Mouse (Mus musculus): ENCODE data around the gene Tubb5. TPM values are rescaled to one million over a fixed set of nuclear protein-coding genes. Genes with fewer than 3 reads are reported as not detected.

Gene Tubb5
- total RNA-seq (2017) = 182 and 191 TPM in 2 replicates

GRCm38 (mm10) chr17:35838122-35838544, at the start of gene Tubb5:
TSS of gene Tubb5 (minus strand) at chr17:35838306.
- ATAC-seq (ENCODE audit: extremely low read depth, insufficient number of reproducible peaks, low FRiP score, poor library complexity, severe bottlenecking) = peak; percentile 42

- ATAC-seq (ENCODE audit: extremely low read depth, insufficient number of reproducible peaks, low FRiP score, poor library complexity, severe bottlenecking) = no peak
Observed at GRCm38 (mm10) chr17:35887725-35888124, 49.6 kb upstream of the Tubb5 start.

GRCm38 (mm10) chr17:35883777-35884176, 45.7 kb upstream of the Tubb5 start:
- ATAC-seq (ENCODE audit: extremely low read depth, insufficient number of reproducible peaks, low FRiP score, poor library complexity, severe bottlenecking) = no peak

DNA sequence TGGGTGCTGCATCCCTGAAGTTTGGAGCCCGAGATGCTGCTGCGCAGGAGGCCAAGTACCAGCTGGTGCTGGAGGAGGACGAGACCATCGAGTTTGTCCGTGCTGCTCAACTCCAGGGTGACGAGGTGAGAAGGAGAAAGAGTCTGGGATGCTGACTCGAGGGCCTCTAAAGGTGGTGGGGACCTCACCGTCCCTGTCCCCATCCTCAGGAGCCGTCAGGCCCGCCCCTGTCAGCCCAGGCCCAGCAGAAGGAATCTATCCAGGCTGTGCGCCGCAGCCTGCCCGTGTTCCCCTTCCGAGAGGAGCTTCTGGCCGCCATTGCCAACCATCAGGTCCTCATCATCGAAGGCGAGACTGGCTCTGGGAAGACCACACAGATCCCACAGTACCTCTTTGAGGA, 44.8 kb upstream of the Tubb5 start:
- no peak for ATAC-seq (ENCODE audit: extremely low read depth, insufficient number of reproducible peaks, low FRiP score, poor library complexity, severe bottlenecking)

DNA sequence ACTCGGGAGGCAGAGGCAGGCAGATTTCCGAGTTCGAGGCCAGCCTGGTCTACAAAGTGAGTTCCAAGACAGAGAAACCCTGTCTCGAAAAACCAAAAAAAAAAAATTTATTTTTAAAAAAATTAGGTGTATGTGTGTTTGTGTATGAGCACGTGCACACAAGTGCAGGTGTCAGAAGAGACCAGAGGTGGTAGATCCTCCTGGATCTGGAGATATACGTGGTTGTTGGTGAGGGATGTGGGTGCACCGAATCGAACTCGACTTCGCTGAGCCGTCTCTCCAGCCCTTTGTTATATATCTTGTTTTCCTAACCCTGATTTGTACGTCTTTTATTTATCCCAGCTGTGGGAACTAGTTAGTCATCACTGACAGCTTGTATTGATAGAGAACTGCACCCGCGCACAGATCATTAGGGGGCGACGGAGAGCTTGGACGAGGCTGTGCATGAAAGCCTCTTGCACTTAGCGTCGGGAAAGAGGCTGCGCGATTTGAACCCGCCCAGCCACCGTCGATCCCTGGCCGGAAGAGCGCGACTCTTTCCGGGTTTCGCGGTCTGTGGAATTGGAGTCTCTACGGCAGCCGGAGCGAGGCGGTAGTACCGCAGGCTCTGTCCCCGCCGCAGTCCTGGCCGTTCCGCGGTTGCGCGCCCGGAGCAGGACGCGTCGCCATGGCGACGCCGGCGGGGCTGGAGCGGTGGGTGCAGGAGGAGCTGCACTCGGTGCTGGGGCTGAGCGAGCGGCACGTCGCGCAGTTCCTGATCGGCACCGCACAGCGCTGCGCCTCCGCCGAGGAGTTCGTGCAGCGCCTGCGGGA, 41.3 kb upstream of the Tubb5 start, which contains the start of gene Dhx16:
Dhx16 (plus strand) TSS at position 575 of the 813 bp plus-strand sequence.
- peak; percentile 92 for ATAC-seq (ENCODE audit: extremely low read depth, insufficient number of reproducible peaks, low FRiP score, poor library complexity, severe bottlenecking)

- ATAC-seq (ENCODE audit: extremely low read depth, insufficient number of reproducible peaks, low FRiP score, poor library complexity, severe bottlenecking) = no peak
Observed at GRCm38 (mm10) chr17:35874721-35875120, 36.6 kb upstream of the Tubb5 start.

DNA sequence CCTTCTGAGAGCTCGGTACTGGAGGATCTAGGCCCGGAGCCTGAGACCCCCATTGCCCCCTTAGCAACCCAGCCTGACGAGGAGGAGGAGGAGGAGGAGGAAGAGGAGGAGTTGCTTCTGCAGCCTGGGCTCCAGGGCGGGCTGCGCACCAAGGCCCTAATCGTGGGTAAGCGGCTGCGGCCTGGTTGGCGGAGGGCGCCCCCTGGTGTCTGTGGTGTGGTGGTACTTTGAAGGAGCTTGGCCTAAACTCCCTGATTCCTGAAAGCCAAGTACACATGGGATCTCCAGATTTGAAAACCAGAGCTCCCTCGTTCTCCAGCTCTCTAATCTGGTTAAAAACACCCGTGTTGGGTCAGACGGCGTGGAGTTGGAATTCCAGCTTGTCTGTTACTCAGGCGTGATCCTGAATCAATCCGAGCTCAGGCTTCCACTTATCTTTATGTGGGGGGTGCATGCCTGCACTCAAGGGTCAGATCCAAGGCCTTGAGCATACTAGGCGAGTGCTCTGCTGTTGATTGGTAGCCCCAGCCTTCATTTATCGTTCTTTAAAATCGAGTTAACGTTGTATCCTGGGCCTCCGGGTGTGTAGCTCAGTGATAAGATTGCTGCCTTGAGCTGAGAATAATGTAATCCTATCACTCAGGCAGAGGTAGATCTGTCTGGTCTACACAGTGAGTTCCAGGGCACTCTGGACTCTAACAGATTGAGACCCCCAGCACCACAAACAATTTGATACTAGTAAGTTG, 35.8 kb upstream of the Tubb5 start:
- ATAC-seq (ENCODE audit: extremely low read depth, insufficient number of reproducible peaks, low FRiP score, poor library complexity, severe bottlenecking) = peak; percentile 46

- no peak for ATAC-seq (ENCODE audit: extremely low read depth, insufficient number of reproducible peaks, low FRiP score, poor library complexity, severe bottlenecking)
Observed at GRCm38 (mm10) chr17:35870884-35871696, 33.0 kb upstream of the Tubb5 start.

DNA sequence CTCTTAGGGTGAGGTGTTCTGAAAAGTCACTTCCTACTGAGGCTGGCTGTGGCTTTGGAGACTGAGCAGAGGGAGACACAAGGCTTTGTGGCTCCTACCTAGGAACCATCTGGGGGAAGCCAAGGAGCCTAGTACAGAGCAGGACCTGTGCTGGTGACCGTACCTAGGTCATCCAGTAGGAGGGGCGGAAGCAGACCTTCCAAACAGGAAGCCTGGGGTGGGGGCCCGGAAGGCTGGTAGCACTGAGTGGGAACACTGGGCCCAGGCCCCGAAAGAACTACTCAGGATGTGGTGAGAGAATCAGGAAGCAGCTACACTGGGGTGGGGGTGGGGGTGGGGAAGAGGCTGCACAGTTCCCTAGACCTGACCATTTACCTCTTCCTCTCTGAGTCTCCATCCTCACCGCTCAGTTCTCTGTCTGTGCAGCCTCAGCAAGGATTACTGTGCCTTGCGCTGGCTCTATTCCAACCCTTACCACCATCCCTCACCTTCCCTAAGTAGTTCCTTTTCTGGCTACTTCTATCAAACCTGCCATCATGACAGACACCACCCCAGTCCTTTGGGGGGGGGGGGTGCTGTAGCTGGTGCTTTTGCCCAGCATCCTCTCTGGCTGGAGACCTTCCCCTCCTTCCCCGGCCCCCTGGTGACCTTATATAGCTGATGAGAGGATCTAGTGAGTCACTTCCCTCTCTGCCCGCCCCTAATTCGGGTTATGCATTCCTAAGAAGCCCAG, 32.2 kb upstream of the Tubb5 start:
- peak; percentile 42 for ATAC-seq (ENCODE audit: extremely low read depth, insufficient number of reproducible peaks, low FRiP score, poor library complexity, severe bottlenecking)

GRCm38 (mm10) chr17:35869346-35870067, 31.4 kb upstream of the Tubb5 start:
- ATAC-seq (ENCODE audit: extremely low read depth, insufficient number of reproducible peaks, low FRiP score, poor library complexity, severe bottlenecking) = no peak

- ATAC-seq (ENCODE audit: extremely low read depth, insufficient number of reproducible peaks, low FRiP score, poor library complexity, severe bottlenecking) = no peak
Observed at GRCm38 (mm10) chr17:35868961-35869345, 30.8 kb upstream of the Tubb5 start.

- ATAC-seq (ENCODE audit: extremely low read depth, insufficient number of reproducible peaks, low FRiP score, poor library complexity, severe bottlenecking) = peak; percentile 25; the same call in 1 of the 2 replicates
Observed at GRCm38 (mm10) chr17:35868165-35868820, 30.2 kb upstream of the Tubb5 start.

DNA sequence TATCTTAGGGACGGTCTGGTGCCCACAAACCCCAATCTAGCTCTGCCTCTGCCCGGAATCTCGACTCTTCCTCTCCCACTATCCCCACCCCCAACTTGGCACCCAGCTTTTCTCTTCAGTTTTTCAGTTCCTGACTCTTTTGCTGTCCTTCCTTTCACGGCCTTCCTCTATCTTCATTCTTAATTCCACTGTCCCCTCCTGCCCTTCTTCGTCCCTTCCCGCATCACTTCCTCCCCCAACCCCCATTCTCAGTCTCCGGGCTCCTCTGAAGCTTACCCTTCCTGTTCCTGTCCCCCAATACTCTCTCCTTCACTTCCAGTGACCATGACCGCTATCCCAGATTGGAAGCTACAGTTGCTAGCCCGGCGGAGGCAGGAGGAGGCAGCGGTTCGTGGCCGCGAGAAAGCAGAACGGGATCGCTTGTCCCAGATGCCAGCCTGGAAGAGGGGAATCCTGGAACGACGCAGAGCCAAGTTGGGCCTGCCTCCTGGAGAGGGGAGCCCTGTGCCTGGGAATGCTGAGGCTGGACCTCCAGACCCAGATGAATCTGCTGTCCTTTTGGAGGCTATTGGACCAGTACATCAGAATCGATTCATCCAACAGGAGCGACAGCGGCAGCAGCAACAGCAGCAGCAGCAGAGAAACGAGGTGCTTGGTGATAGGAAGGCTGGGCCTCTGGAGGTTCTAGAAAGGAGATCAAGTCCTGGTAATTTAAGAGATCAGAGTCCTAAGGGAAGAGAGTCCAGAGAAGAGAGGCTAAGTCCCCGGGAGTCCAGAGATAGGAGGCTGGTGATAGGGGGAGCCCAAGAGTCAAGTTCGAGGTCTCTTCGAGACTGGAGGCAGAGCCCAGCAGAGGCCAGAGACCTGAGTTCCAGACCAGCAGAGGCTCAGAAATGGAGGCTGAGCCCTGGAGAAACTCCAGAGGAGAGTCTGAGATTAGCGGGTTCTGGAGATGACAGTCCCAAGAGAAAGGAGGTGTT, 29.1 kb upstream of the Tubb5 start:
- ATAC-seq (ENCODE audit: extremely low read depth, insufficient number of reproducible peaks, low FRiP score, poor library complexity, severe bottlenecking) = 0 out of 2 replicates have a peak, but pooled peaks have one; percentile 24

DNA sequence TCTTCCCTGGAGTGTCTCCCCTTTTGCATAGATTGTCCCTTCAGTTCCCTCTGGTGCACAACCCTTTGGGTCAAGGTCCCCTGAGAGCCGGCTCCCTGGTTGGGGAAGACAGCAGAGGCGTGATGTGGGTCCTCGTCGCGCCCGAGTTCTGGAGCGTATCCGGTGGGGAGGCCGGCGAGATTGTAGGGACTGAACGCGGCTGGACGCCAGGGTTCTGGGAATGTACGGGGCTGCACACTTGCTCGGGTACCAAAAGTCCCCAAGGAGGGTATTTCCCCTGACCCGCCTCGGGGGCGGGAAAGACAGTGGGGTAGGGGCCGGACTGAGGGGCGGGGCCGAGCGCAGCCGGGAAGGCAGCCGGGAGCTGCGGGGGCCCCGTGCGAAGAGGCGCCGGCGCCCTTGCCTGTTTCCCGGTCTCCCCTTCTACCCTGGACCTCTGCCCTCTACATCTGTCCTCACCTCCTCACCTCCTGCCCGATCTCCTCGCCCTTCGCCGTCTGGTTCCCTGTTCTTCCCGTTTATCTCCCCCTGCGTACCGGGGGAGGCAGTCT, 28.2 kb upstream of the Tubb5 start:
- no peak for ATAC-seq (ENCODE audit: extremely low read depth, insufficient number of reproducible peaks, low FRiP score, poor library complexity, severe bottlenecking)

DNA sequence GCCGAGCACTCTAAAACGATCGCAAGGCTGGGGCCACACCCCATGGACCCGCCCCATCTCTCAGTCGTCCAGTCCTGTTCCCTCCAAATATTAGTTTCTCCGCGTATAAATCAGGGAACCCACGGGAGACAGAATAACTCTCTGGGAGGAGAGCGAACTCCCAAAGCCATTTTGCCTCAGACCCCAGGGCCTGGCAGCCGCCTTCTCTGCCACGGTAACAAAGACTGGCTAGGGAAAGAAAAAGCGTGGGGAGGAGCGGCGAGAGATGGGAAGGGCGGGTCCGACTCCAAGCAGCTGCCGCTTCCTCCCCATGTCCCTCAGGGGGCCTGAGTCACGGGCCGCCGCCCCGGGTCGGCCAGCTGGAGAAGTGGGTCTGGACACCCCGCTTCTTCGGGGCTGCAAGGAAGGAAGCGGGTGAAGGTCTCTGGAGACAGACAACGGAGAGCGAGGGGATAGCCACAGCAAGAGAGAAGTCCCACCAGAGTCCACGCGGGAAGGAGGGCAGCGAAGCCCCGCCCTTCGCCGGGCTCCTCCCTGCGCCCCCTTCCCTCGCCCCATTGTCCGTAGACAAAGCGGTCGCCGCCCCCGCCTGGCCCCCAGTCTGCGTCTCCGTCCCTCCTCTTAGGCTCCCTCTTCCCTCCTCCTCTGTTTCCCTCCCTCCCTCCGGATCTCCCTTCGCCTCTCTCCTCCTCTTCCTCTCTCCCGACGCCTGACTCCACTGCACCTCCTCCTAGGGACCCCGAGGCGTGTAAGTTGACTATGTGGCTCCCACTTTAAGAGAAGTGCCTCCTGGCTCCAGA, 27.6 kb upstream of the Tubb5 start, which contains the start of gene Ppp1r18:
Ppp1r18 (plus strand) TSS at position 113 of the 800 bp plus-strand sequence.
- 0 out of 2 replicates have a peak, but pooled peaks have one; percentile 13 for ATAC-seq (ENCODE audit: extremely low read depth, insufficient number of reproducible peaks, low FRiP score, poor library complexity, severe bottlenecking)
